Mouse (Mus musculus) spleen, adult 2 months (tissue): Measurements from ENCODE around the gene Cyp2d22.

Source experiments
- CTCF ChIP-seq: fragments of 200-500 bp; IDR thresholded peaks from 2 replicates; pipeline ENCODE4 v1.5.1; 2011; ENCODE audit warnings: mild to moderate bottlenecking, inconsistent platforms; ENCODE audit not compliant: insufficient read depth, insufficient read length, insufficient replicate concordance; ENCODE audit errors: extremely low read depth
- POLR2A ChIP-seq: fragments of 200-500 bp; IDR thresholded peaks from 2 replicates; pipeline ENCODE4 v1.6.1; 2011; ENCODE audit warnings: low read depth, low read length, inconsistent platforms

DNA sequence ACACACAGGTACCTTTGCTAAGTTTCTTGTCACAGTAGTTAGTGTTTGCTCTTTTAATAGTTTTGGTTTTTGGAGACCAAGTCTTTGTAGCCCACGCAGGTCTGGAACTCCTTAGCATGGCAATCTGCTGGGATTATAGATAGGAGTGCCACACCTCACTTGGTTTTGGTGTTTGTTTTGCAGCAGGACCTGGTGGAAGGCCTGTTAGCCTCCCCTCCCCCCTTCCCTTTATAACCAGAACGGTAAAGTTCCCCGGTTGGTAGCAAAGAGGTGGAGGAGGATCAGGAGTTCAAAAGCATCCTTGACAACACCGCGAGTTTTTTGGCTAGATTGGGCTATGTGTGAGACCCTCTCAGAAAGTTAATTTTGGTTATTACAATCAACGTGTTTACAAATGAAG is 35.1 kb downstream of the Cyp2d22 start:
- TF ChIP-seq POLR2A (no peak), CTCF (no peak)
